Mouse (Mus musculus) forebrain, embryonic 12.5 days (tissue): ENCODE measurements around the gene Rgs5. TPM values are rescaled to one million over a fixed set of nuclear protein-coding genes. Genes with fewer than 3 reads are reported as not detected.

ENCODE experiments used
- ATAC-seq: fragments of 200-750 bp; cut with Nextera tagmentation; 2 replicates; pipeline ENCODE4 v1.8.0; 2017; ENCODE audit warnings: moderate TSS enrichment; ENCODE audit not compliant: low FRiP score
- H3K27ac ChIP-seq: fragments of 300-500 bp; sonication (generic); 2 replicates; pipeline ENCODE4 v1.5.1; 2016; ENCODE audit warnings: mild to moderate bottlenecking
- H3K27me3 ChIP-seq: fragments of 300-500 bp; sonication (generic); 2 replicates; pipeline ENCODE4 v1.6.1; 2016; ENCODE audit warnings: mild to moderate bottlenecking
- H3K36me3 ChIP-seq: fragments of 300-500 bp; sonication (generic); replicated peaks from 2 replicates; pipeline ENCODE4 v1.6.1; 2016; ENCODE audit warnings: mild to moderate bottlenecking
- H3K4me1 ChIP-seq: fragments of 300-500 bp; sonication (generic); 2 replicates; pipeline ENCODE4 v1.6.1; 2016
- H3K4me2 ChIP-seq: fragments of 300-500 bp; sonication (generic); 2 replicates; pipeline ENCODE4 v1.6.1; 2016; ENCODE audit warnings: mild to moderate bottlenecking, moderate library complexity
- H3K4me3 ChIP-seq: fragments of 300-500 bp; sonication (generic); replicated peaks from 2 replicates; pipeline ENCODE4 v1.5.1; 2016; ENCODE audit warnings: mild to moderate bottlenecking
- H3K9ac ChIP-seq: fragments of 300-500 bp; sonication (generic); 2 replicates; pipeline ENCODE4 v1.6.1; 2016; ENCODE audit warnings: mild to moderate bottlenecking
- H3K9me3 ChIP-seq: fragments of 300-500 bp; sonication (generic); 2 replicates; pipeline ENCODE4 v1.6.1; 2016
- WGBS: fragments of 180-500 bp; shearing (Covaris S2); methylation state at CpG from one replicate; pipeline ENCODE4 v1.1.7; 2016; 5-methylcytosine and 5-hydroxymethylcytosine counted together
- polyA plus RNA-seq: library from polyadenylated mRNA; unstranded; fragments of >200 nt; fragmentation: Nextera tagmentation; extraction: Ambion mirVana; gene quantifications from 2 replicates; pipeline ENCODE4 v1.2.1, GENCODE M21; 2016

Rgs5 gene
- polyA plus RNA-seq, 1 experiment from 2014 or later, result 4.8 TPM

- Histone ChIP-seq H3K4me1 (no peaks in the 10 kb centered on the region), H3K4me3 (no peak overlapping the region), H3K36me3 (no peaks in the 10 kb centered on the region), H3K9me3 (no peaks in the 10 kb centered on the region), H3K27me3 (no peaks in the 10 kb centered on the region), H3K4me2 (no peak overlapping the region), H3K9ac (no peak overlapping the region), H3K27ac (no peak overlapping the region)
- no peak; the same call in 1 of the 2 replicates for ATAC-seq
- 88% methylated on average over 9 of the region's 9 CpGs for WGBS
These were observed 25.3 kb downstream of the Rgs5 start for GRCm38 (mm10) chr1:169680455-169681208.

GRCm38 (mm10) chr1:169682775-169683497 is 27.6 kb downstream of the Rgs5 start:
- no peak for ATAC-seq
- Histone ChIP-seq H3K36me3 (no peaks in the 10 kb centered on the region), H3K4me3 (no peak overlapping the region), H3K9ac (no peak overlapping the region), H3K9me3 (no peaks in the 10 kb centered on the region), H3K4me2 (no peak overlapping the region), H3K27ac (no peak overlapping the region), H3K27me3 (no peaks in the 10 kb centered on the region), H3K4me1 (no peaks in the 10 kb centered on the region)
- 87% methylated on average over 7 of the region's 7 CpGs for WGBS

- Histone ChIP-seq H3K9me3 (no peaks in the 10 kb centered on the region), H3K27ac (no peak overlapping the region), H3K36me3 (no peaks in the 10 kb centered on the region), H3K9ac (no peak overlapping the region), H3K27me3 (no peaks in the 10 kb centered on the region), H3K4me3 (no peak overlapping the region), H3K4me1 (no peaks in the 10 kb centered on the region), H3K4me2 (no peak overlapping the region)
- no peak for ATAC-seq
- 84% methylated on average over 5 of the region's 5 CpGs for WGBS
These were observed 30.0 kb downstream of the Rgs5 start for GRCm38 (mm10) chr1:169685257-169685656.

- Histone ChIP-seq H3K4me2 (no peak overlapping the region), H3K4me1 (no peaks in the 10 kb centered on the region; the same call in 1 of the 2 replicates), H3K27me3 (no peaks in the 10 kb centered on the region), H3K27ac (no peak overlapping the region), H3K36me3 (no peaks in the 10 kb centered on the region), H3K4me3 (no peak overlapping the region), H3K9me3 (no peaks in the 10 kb centered on the region), H3K9ac (no peak overlapping the region)
- 66% methylated on average over 2 of the region's 2 CpGs for WGBS
- no peak for ATAC-seq
These were observed 37.7 kb downstream of the Rgs5 start for GRCm38 (mm10) chr1:169693040-169693439.

GRCm38 (mm10) chr1:169693537-169693936 is 38.2 kb downstream of the Rgs5 start:
- H3K4me3 ChIP-seq, result no peak overlapping the region
- H3K36me3 ChIP-seq, result no peaks in the 10 kb centered on the region
- H3K27me3 ChIP-seq, result no peaks in the 10 kb centered on the region
- no peak overlapping the region for H3K4me2 ChIP-seq
- no peaks in the 10 kb centered on the region for H3K9me3 ChIP-seq
- ATAC-seq, result no peak
- H3K27ac ChIP-seq, result no peak overlapping the region
- no peak overlapping the region for H3K9ac ChIP-seq
- H3K4me1 ChIP-seq, result no peaks in the 10 kb centered on the region; the same call in 1 of the 2 replicates
- WGBS, result 73% methylated on average over 3 of the region's 3 CpGs

- no peak overlapping the region for H3K4me3 ChIP-seq
- whole genome bisulfite sequencing, result 89% methylated on average over 3 of the region's 3 CpGs
- no peaks in the 10 kb centered on the region for H3K27me3 ChIP-seq
- no peak overlapping the region for H3K9ac ChIP-seq
- H3K4me2 ChIP-seq, result no peak overlapping the region
- no peaks in the 10 kb centered on the region for H3K36me3 ChIP-seq
- H3K4me1 ChIP-seq, result no peaks in the 10 kb centered on the region; the same call in 1 of the 2 replicates
- no peak overlapping the region for H3K27ac ChIP-seq
- no peak for ATAC-seq
- H3K9me3 ChIP-seq, result no peaks in the 10 kb centered on the region
These were observed 40.1 kb downstream of the Rgs5 start for GRCm38 (mm10) chr1:169695356-169695755.

- 83% methylated on average over 4 of the region's 4 CpGs for WGBS
- no peak for ATAC-seq
- no peaks in the 10 kb centered on the region; the same call in 1 of the 2 replicates for H3K4me1 ChIP-seq
These were observed 41.9 kb downstream of the Rgs5 start for GRCm38 (mm10) chr1:169697236-169697635.

GRCm38 (mm10) chr1:169699184-169699583 is 43.9 kb downstream of the Rgs5 start:
- no peak for ATAC-seq
- Histone ChIP-seq H3K4me2 (no peak overlapping the region), H3K4me1 (no peaks in the 10 kb centered on the region), H3K27ac (no peak overlapping the region), H3K27me3 (no peaks in the 10 kb centered on the region), H3K9me3 (no peaks in the 10 kb centered on the region), H3K9ac (no peak overlapping the region), H3K4me3 (no peak overlapping the region), H3K36me3 (no peaks in the 10 kb centered on the region)
- 87% methylated on average over 2 of the region's 2 CpGs for WGBS

More at GRCm38 (mm10) chr1:169697236-169697635, 41.9 kb downstream of the Rgs5 start:
- no peaks in the 10 kb centered on the region for H3K36me3 ChIP-seq
- no peak overlapping the region for H3K9ac ChIP-seq
- H3K27ac ChIP-seq, result no peak overlapping the region
- H3K27me3 ChIP-seq, result no peaks in the 10 kb centered on the region
- H3K4me3 ChIP-seq, result no peak overlapping the region
- H3K4me2 ChIP-seq, result no peak overlapping the region
- no peaks in the 10 kb centered on the region for H3K9me3 ChIP-seq

GRCm38 (mm10) chr1:169704395-169705087 is 49.2 kb downstream of the Rgs5 start:
- Histone ChIP-seq H3K9ac (no peak overlapping the region), H3K4me2 (no peak overlapping the region), H3K4me1 (no peaks in the 10 kb centered on the region), H3K9me3 (no peaks in the 10 kb centered on the region), H3K36me3 (no peaks in the 10 kb centered on the region), H3K27ac (no peak overlapping the region), H3K27me3 (no peaks in the 10 kb centered on the region), H3K4me3 (no peak overlapping the region)
- WGBS, result 89% methylated on average over 4 of the region's 4 CpGs
- no peak for ATAC-seq

GRCm38 (mm10) chr1:169721836-169722235 is 66.5 kb downstream of the Rgs5 start:
- 73% methylated on average over 2 of the region's 2 CpGs for WGBS

GRCm38 (mm10) chr1:169726319-169726718 is 71.0 kb downstream of the Rgs5 start:
- no peak for ATAC-seq
- Histone ChIP-seq H3K4me1 (no peaks in the 10 kb centered on the region), H3K4me3 (no peak overlapping the region), H3K27me3 (no peaks in the 10 kb centered on the region), H3K4me2 (no peak overlapping the region), H3K9ac (no peak overlapping the region), H3K9me3 (no peaks in the 10 kb centered on the region), H3K27ac (no peak overlapping the region), H3K36me3 (no peaks in the 10 kb centered on the region)
- 78% methylated on average over 3 of the region's 3 CpGs for WGBS

More at GRCm38 (mm10) chr1:169721836-169722235, 66.5 kb downstream of the Rgs5 start:
- Histone ChIP-seq H3K36me3 (no peaks in the 10 kb centered on the region), H3K4me3 (no peak overlapping the region), H3K27me3 (no peaks in the 10 kb centered on the region), H3K9ac (no peak overlapping the region), H3K4me2 (no peak overlapping the region), H3K27ac (no peak overlapping the region), H3K4me1 (no peaks in the 10 kb centered on the region), H3K9me3 (no peaks in the 10 kb centered on the region)
- no peak for ATAC-seq

- Histone ChIP-seq H3K27me3 (no peaks in the 10 kb centered on the region), H3K4me1 (no peaks in the 10 kb centered on the region), H3K36me3 (no peaks in the 10 kb centered on the region), H3K4me2 (no peak overlapping the region), H3K9me3 (no peaks in the 10 kb centered on the region), H3K27ac (no peak overlapping the region), H3K4me3 (no peak overlapping the region), H3K9ac (no peak overlapping the region)
- no peak for ATAC-seq
- 69% methylated on average over 7 of the region's 7 CpGs for WGBS
These were observed 75.3 kb downstream of the Rgs5 start for GRCm38 (mm10) chr1:169730599-169731100.
